Mouse (Mus musculus) gastrocnemius, adult 8-10 months (tissue): Measurements from ENCODE around the gene Anxa1. TPM values are rescaled to one million over a fixed set of nuclear protein-coding genes. Genes with fewer than 3 reads are reported as not detected.

Experiments used
- DNase-seq, 2 experiments: peaks; one replicate each; pipeline ENCODE4 v3.0.0; 2022; ENCODE audit warnings: low spot score in 2 of 2
- total RNA-seq, 4 experiments: library from RNA; stranded (reverse); gene quantifications; 2 replicates each; pipeline ENCODE4 v1.2.4; 2022

Anxa1 gene
- total RNA-seq = 10 to 100 TPM in 3 of 4 experiments, 1 to 10 TPM in 1; 7.9 to 19.3 (median 14.3) TPM

DNA sequence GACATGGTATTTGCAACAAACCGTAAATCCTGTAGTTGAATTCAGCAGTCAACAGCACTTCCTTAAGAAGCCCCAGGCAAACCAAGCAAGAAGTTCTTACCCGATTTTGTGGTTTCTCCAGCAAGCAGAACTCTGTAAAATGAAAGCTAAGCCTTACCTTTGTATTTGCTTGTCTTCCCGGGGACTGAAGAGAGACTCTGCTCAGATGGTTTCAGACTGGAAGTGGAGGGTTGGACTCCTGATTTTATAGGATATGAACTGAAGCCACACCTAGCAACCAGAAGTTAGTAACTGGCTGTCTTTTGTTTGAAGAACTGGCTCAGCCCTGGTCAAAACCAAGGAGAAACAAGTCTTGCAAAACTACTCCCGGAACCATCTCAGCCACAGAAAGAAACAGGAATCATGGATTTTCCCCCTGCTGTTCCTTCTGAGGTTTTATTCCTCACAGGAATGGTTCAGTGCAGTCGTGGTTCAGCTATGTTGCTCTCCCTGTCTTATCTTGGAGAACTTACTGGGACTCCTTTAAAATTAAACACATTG, at the start of gene Anxa1:
TSS of gene Anxa1 (minus strand) at position 490 of the 540 bp plus-strand sequence.
- peak; percentile 8 to 14 for DNase-seq

DNA sequence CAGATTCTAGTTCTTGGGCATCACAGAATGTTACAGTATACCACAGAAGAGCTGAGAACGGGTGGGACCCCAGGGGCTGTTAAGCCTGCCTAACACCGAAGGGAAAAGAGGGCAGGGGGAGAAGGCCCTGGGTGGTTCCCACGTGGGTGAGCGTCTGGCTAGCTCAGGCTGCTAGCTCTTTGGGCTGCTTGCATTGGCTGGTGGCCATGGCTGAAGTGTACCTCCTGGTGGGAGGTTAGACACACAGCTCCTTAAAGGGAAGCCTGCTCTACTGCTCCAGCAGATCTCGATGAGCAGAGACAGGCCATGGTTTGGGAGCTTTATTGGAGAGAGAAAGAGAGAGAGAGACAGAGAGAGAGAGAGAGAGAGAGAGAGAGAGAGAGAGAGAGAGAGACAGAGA, 46.3 kb upstream of the Anxa1 start:
- DNase-seq = no peak

DNA sequence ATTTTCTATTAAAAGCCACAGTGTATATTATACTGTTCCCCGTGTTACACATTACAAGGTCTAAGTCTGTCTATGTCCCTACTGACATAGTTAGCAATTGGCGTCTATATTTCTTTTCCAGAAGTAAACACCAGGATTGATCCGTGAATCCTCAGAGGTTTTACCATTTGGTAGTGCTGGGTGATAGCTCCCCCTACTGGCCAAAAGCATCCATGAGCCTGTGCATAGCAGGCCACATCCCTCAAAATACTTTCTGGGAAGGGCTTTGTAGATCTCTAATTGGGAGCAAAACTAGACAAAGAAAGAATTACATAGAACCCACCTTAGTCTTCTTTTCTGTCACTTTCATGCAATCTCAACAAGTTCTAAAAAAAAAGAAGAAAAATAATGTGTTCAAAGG, 43.8 kb upstream of the Anxa1 start:
- DNase-seq = peak; percentile 20 to 30

DNA sequence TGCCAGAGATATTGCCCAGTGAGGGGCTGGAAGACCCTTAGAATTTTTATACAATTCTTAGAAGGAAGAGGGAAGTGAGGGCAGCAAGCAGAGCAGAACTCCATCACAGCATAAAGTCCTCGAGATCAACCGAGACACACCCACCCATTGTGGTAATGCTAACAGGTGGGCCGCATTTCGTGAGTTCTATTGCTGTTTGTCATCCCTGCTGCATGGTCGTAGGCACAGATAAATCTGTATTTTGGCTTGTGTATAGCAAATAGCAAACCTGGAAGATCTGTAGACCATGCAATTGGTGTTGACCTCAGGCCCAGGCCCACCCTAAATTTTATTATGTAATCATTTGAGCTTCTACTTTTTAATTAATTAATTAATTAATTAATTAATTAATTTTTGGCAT, 43.2 kb upstream of the Anxa1 start:
- DNase-seq = no peak

DNA sequence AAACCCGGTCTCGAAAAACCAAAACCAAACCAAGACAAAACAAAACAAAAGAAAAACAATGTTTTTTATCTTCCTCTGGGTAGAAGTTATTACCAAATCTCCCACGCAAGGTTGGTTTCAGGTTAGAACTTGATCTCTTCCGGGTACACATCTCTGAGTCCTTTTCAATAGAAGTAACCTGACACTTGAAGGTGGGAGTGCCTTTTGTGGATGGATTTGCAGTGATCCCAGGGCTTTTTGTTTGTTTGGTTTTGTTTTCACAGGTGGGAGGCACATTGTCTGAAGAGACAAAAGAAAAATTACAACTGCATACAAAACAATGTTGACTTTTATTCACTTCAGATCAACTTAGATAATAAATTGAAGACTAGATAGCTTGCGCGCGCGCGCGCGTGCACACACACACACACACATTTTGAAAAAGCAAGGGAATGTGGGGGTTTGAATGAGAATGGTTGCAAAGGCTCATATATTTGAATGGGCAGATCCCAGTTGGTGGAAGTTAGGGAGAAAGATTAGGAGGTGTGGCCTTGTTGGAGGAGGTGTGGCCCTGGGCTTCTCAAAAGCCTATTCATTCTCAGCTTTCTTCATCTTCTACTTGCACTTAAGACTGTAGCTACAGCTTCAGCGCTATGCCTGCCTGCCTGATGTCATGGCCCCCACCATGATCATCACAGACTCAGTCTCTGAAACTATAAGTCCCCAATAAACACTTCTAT, 35.9 kb upstream of the Anxa1 start:
- no peak for DNase-seq

DNA sequence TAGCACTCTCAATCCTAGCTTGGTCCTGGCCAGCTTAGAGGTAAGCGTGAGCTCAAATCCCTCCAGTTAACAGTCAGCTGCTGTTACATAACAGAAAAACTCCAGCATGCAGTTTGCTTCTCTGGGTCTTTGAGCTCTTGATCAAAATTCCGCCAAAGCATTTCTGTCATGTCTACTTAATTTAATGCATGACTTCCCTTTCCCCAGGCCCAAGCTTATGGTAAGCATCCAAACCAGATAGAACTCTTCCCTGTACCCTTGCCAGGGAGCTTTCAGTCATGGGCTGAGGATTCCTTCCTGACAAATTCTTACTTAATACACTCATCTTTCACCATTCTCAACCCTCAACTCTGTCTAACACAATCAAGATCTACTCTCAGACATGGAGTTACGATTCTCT, 20.5 kb upstream of the Anxa1 start:
- no peak for DNase-seq

DNA sequence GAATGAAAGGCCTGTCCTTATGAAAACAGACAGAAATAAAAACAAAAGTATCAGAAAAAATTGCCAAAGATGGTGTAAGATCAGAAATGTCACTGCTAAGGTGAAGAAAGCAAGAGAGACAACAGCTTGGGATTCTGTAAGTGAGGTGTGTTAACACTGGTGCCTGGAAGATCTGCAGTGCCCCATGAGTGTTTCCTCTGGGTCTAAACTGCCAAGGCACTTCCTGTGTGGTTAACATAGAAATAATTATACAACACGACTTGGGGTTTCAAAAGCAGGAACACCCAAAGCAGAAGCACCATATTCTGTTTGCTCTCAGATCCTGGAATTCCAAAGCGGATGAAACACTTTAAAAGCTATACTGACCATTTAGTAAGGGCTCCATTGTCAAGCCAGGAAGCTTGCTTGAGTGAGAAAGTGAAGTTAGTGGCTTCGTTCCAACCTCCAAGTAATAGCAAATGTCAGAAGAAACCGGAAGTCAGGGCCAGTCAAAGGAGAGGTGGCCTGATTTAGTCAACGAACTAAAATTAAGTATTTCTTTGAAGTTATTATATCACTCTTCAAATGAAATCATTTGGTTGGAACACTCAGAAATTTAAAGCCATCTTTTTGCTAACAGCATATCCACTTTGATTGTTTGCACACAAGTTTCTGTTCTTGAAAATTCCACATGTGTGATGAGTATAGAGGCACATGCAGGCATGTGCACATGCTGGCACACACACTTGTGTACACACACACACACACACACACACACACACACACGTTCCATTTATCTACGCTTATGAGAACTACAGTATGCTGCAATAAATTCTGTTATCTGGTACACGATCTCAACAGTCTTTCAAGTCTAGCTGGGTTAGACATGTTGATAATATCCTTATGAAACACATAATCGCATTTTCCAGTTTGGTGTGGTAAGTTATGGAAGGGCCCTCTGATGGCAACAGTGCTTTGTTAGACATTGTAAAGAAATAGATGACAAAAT, 19.1 kb upstream of the Anxa1 start:
- no peak for DNase-seq

DNA sequence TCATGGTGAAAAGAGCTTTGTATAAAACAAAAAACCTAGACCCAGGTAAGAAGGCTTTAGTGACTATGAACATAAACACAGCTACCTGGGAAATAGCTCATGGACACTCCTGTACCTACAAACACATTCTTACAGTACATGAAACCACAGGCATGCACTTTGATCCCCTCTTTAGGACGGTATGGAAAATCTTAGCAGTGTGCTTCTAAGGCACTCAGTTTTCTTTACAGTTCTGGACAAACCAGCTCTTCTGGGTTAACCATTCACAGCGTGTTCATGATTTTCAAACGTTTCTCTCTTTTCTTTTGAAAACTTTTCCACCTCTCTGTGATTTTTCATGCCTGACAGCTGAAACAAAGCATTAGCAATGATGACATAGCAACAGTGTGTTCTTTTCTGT, 15.7 kb upstream of the Anxa1 start:
- no peak for DNase-seq

DNA sequence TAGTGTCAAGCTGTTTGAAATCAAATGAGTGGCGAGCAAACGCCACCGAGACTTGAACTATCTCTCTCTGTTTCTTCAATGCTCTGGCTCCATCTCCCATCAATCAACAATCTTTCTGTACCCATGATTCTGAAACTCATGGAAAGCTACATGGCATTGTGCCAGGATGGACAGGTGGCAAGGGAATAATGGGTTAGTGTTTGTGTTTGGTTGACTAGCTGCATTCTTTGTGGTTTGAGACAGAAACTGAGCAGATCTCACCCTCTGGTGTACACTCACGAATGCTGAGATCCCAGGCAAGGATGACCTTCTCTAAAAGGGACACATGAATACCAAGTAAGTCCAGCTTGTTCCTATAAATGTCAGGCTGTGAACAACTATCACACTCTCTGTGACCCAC, 14.3 kb upstream of the Anxa1 start:
- no peak for DNase-seq

DNA sequence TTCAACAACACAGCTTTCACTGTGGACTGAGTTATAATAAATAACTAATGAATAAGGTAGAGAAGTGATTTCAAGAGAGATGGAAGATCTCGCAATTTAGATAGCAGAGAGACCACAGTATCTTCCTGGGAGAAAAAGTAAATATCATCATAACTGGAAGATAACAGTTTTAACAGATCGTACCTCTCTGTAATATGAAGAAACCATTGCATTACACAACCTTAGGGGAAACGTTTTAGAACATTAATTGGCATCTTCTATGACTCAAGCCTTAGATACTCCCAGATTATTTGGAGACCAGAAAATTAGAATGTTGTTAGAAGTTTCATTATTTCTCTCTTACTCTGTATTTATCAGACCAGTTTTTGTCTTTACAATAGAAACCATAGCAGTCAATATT, 13.0 kb upstream of the Anxa1 start:
- no peak for DNase-seq

DNA sequence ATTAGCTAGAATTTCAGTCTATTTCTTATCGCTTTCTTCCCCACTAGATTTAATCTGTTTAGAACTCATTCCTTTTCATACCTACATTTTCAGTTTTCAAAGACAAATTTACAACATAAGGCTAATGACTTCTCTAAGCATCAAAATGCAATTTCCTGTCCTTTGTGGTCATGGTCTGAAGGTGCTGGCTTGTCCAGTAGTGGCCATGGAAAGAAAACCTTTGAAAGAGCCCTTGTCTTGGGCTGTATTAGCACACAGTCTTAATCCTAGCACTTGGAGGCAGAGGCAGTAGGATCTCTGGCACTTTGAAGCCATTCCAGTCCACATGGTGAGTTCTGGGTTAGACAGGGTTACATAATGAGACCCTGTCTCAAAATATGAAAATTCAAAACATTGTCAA, 12.5 kb upstream of the Anxa1 start:
- no peak for DNase-seq

DNA sequence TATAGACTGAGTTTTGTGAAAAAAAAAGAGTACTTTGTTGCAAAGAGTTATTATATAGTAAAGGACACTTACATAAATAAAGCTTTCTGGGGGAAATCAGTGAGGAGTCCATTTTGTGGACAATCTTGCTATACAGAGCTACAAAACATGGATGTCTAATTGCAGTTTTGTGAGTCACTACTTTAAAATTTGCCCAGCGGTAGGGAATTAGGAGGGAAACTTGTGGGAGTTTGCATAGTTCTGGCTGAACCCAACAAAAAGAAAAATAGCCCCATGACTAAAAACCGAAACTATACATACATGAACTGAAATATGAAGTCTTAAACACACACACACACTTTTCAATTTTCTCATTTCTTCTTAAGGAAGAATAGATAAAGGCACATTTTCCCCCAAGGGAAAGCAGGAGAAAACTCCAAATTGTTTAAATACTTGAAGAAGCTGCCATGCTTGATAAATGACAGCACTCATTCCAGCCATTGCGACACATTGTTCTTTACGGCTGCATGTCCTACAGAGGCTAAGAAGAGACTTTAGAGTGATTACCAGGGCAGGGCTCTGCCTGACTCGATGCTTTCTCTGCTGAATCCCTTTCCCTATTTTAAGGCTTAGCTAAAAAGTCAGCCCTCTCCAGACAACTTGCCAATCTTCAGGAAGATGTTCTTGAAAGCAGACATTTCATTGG, 11.9 kb upstream of the Anxa1 start:
- no peak for DNase-seq

DNA sequence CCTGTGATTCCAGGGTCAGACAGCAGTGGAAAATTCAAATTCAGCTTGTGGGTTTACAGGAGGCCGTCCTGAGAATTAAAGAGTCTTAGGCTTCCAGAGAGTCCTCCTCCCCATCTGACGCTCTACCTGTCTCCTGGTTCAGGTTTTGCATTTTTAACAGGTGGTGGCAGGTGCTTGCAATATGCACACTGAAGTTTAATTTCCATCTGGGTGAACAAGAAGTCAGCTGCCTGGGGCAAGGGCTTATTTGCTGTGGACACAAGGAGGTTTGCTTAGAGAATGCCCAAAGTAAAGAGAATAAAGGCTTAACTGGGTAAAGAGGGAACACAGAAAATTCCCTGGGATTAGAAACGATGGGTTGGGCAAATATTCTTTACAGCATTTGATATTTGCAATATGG, 11.2 kb upstream of the Anxa1 start:
- no peak for DNase-seq

DNA sequence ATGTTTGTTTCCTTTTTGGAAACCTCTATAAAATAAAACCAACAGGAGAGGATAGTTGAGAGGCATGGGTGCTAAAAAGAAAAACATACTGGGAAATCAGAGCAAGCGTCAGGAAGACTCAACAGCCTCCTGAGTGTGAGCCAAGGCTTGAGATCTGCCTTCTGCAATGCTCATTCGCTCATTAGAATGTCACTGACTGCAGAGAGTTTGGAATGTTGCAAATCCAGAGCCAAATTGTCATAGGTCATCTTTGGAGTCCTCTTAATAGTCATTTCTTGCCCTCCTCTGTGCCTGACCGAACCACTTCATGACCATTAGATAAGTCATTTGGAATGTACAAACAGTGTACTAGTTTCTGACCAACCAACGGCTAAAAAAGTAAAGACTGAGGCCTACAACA, 8.4 kb upstream of the Anxa1 start:
- DNase-seq = no peak

DNA sequence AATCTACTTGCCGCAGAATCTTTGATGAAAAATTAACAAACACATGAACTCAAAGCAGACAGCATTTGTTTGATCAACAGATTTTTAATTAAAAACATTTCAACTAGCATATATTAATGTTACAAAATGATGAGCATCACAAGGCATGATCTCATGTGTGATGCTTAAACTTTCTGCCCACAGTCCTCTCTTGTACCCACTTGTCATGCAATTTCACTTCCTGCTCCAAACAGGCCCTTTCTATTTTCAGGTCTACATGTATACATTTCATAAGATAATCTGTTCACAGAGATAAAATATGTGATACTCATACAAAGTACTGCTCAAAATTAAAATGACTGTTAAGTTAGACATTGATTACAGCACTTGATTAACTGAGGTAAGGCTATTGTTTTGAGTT, 6.3 kb upstream of the Anxa1 start:
- DNase-seq = no peak

DNA sequence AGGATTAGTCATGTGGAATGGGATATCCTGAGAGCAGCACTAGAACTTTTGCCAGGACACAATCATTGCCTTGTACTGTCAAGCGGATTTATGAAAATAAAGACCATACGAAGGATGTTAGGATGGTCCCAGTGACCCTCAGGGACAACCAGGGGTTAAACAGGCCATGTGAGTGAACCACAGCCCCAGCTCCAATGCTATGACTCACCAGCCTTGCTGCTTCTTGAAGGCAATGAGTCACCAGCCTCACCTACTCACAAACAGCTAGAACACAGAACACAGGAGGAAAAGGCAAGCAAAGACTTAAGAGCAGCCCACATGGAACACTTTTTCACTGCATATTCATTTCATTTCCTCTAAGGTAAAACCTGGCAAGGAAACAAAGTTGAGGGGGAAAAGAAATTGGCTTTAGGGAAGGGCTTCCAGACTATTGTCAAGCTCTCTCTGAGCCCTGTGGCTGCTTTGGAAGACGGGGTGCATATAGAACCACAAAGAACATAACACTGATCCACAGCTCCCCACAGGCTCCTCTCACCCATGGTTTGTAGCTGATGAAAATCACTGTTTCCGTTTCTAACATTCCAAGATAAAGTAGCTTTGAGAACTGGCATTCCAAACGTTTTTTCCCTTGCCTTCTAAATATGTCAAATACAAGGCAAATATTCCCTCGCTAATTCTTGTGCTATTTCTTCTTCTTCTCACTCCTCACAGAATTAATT, 3.0 kb upstream of the Anxa1 start:
- DNase-seq = no peak

DNA sequence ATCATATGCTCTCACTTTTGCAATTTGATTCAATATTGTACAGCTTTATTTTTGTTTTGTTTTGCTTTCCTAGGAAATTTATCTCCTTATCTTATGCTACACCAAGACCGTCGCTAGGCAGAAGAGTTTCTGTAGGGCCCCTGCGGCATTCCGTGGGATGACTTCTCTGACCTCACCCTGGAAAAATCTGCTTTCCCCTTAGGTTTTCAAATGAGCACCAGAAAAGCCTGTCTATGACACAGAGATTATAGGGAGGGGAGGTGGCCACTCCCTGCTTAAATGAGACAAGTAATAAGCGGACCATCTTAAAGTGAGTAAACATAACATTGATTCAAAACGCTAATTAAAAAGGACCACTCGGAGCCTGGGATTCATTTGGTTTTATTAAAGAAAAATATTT, 1.0 kb downstream of the Anxa1 start:
- DNase-seq = no peak

DNA sequence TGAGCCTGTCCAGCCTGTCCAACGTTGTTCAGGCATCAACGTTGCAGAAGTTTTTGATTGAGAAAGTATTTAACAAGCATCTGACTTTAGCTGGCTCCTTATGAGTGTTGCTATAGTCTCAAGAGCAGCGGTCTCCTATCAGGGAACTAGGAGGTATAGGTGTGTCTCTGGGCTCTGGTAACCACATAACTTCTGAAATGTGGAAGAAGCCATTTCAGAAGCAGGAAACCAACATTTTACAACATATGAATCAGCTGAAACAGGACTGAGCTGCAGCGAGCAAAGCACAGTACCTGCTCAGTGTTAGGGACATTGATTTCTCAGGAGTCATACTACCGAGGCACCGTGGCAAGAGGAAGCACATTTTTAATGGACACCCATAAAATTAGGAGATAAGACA, 1.5 kb downstream of the Anxa1 start:
- DNase-seq = no peak

DNA sequence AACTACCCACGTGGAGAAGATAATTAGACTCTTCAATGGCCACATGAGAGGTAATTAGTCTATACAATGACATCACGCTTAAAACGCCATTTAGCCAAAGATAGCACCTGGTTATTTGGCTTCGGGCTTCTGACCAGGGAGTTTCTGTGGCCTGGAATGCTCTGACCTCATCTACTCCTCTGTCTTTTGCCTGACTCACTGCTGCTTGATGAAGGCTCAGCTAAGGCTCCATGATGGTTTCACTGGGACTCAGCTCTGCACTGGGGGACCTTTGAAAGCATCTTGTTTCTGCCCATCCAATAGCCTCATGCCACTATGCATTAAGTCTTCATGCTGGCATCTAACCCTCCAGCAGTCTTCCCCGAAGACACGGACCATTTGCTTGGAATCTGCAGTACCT, 2.5 kb downstream of the Anxa1 start:
- DNase-seq = no peak

DNA sequence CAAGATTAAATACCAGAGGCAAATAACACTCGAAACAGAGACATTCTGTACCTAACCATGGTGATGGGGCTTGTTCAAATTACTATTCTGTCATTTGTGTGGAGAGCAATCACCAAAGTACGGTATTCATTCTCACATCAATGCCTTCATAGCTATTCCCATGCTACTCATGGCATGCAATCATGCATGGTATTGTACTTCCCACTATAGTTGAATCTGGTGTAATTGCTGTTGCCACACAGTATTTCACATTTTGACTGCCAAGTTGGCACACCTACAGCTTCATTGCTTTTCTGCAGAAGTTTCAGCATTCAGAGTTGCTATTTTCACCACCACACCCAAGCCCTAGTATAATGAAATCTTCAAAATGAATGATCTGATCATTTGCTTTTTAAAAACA, 4.4 kb downstream of the Anxa1 start:
- no peak for DNase-seq

DNA sequence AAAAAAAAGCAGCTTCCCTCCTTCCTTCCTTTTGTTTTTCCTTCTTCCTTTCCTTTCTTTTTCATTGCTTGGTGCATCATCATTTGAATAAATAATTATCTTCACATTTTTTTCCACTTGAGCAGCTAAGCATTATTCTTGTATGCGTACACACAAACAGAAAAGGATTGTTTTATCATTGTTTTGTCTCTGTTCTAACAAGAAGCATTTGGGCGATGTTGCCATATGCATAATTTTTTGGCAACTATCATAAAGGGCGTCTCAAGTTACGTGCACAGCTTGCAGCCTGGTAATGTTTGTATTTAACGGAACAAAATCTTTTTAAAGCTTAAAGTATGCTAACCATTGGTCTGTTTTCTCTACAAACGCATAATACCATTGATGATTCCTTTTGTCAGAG, 5.1 kb downstream of the Anxa1 start:
- DNase-seq = no peak
